Mouse (Mus musculus) Muller cell, postnatal 12 days (primary cell): ENCODE results near the gene Zdhhc19.

Source experiments
- DNase-seq: peaks from one replicate; pipeline ENCODE4 v3.0.0-alpha.2; 2015; ENCODE audit errors: inconsistent ontology term

The Zdhhc19 gene

DNA sequence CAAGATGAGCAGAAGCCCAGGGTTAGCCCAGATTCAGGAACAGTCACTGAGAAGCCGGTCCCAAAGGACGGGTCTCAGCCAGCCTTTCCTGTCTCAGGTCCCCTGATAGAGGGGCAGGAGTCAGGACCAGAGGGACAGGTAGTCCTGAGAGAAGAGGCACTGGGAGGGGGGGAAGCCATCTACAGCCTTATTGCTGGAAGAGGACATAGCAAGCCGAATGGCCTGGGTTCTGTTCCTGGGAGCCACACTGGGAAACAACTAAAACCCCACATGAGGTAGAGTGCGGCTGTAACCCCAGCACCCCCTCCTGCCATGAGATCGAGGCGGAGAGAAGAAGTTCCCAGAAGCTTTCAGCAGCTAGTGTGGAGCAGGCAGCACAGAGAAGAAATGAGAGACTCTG is 17.9 kb downstream of the Zdhhc19 start:
- DNase-seq, result no peak

DNA sequence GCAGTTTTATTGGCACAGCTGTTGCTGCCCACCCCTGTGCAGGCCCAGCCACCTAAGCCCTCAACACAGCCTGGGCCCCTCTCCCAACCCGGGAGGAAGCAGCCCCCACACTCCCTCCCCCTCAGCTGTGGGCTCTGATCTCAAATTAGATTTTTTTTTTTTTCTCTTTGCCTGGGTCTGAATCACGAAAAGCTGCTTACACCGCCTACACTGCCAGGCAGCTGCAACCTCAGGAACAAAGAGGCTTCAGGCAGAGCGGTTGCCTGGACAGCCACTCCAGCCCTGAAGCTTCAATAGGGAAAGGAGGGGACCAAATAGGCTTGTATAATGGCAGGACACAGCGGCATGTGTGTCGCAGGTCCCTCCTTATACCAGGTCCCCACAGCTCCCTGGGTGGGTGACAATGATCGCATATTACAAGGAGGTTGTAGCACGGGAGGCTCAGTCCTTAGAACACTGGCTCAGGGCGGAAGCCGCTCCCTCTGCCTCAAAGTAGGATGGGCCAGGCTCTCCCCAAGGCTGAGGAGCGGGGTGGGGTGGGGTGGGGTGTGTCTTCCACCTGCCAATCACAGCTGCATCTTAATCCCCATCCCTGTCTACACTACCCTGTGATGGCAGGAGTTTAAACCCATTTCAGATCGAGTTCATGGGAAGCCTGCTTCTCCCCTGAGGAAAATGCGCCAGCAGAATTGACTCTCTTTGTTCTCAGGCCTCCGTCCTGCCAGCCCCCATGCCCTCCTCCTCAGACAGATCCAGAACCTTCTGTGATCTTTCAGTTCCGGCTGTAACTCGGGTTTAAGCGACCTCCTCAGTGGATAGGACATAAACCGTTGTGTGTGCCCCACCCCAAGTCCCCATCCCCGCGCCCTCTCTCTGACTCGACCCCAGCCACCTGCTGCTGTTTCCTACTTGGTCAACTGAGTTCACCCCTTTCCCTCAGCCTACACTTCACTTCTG is 20.2 kb downstream of the Zdhhc19 start:
- DNase-seq, result peak; percentile 78

DNA sequence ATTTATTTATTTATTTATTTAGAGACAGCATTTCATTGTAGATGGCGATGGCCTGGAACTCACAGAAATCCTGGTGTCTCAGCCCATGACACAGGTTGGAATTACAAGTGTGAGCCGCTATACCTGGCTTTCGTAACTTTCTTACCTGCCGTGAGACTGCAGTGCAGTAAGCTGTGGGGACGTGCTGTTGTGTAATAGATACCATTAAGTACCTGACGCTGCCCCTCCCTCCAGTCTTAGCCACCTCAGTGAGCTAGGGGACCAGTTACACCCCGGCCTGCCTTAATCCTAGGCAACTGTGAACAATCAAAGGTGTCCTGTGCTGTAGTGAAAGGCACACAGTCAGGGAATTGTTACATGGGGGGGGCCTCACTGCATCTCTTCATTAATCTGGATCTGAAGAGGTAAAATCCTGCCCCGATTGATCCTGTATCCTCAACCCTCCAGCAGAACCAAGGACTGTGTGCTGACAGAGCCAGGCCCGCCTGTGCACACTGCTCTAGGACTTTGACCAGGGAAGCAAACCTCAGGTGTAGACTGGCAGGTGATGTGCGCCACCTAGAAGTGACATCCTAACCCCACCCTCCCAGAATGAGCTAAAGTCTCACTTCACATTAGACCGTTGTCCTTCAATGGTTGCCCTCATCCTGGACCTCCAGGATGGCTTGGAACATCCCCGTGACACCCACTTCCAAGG is 21.9 kb downstream of the Zdhhc19 start:
- DNase-seq, result no peak

DNA sequence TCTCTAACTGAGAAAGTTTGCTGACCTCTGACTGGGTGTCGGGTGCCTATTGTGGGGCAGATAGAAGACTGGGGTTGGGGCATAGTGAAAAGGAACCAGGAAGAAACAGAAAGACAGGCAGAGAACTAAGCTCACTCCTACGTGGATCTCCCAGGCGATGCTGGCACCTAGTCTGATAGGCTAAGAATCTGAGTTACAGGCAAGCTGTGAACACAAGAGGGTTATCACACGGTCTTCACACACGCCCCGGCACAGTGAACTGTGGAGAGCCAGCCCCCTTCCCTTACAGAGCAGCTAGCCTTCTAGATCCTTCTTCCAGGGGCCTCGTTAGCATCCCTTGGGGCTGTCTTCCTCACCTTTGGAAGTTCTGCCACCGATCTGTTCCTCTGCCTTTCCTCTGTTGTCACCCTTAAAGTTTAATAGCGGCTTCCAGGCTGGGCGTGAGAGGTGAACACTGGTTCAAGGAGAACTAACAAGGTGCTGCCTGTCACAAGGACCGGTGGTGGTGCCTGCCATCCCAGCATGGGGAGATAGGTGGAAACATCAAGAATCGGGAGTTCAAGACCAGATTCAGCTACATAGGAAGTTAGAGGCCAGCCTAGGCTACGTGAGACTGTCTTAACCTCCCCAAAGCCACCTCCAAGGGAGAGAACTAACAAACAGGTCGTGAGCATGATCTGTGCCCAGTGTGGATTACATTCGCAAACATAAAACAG is 23.7 kb downstream of the Zdhhc19 start:
- DNase-seq, result no peak

DNA sequence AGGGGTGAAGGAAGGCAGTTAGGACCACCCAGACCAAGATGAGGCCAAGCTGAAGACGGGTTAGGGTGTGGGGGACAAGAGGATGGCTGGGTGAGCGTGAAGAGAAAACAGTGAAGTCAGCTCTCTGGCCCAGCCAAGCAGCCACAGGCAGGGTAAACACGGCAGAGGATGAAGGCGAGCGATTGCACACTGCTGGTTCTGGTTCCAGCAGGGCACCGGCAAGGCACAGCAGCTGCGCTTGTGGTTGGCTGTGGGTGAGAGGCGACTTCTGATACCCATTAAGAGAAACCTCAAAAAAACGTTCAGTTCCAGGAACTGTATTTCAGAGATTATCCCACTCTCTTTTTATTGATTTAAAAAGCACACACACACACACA is 24.3 kb downstream of the Zdhhc19 start:
- no peak for DNase-seq

DNA sequence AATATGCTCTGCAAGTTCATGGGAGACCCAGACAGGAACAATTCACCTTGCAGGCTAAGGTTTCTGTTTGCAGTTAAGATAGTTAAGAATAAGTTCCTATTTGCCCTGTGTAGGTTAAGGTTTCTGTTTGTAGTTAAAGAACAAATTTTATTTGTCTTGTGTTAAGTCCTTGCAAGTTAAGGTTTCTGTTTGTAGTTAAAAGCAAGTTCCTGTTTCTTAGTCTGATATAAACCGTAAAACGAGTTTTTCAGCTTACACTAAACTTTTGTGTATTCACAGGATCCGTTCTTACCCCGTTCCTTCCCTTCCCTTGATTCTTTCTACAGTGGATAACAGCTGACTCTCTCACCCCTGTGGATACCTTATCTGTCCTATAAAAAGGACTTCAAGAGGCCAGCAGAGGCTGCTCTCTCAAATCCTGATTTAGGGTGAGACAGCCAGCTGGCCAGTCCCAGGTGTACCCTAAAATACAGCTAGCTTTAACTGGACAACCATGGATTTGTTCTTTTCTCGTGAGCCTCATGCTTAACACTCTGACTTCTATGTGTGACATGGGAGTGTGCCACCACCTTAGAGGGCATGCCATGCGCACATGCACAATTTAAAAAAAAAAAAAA is 26.6 kb downstream of the Zdhhc19 start:
- DNase-seq, result no peak

DNA sequence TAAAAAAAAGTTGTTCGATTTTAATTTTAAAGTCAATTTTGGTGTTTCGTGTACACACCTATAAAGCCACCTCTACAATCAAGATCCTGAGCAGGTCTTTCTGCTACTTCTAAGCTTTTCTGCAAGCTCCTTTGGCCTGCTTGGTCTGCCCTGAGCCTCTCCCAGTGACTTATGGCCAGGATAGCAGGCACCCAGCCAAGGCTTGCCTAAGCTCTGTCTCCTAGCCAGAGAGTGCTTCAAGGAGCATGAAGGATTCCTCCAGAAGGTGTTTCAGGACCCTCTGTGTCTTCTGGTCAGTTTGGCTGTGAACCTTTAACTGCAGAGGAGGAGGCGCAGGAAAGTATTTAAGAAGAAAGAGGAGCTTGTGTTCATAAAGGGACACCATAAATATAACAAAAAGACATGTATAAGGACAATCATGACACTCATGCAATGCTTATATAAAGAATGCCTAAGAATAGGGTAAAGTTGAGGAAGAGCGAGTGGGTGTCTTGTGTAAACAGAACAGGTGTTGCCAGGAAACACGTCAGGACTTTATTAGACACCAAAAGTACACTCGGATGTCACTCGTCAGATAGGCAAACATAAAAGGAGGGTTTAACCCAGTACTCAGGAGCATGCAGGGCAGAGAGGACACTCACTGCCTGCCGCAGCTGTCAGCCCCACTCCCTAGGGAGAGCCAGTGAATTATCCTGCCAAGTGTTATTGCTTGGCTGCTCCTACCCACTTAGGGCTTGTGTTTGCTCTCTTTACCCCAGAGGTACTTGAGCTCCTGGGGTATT is 27.6 kb downstream of the Zdhhc19 start:
- DNase-seq, result no peak

DNA sequence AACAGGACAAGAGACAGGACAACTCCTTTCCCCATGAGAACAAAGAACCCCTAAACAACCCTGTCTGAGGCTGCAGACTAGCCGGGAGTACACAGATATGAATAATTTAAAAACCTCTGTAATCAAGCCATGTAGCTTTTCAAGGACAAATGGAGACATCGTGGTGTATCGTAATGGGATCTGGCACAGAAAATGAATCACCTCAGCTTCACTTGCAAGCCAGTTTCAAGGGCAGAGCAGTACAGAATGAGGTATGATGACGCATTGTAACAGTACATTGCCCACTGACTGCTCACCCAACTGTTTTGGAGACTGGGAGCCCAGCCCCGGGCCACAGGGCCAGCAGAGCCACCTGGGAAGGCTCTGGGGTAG is 28.2 kb downstream of the Zdhhc19 start:
- DNase-seq, result no peak

DNA sequence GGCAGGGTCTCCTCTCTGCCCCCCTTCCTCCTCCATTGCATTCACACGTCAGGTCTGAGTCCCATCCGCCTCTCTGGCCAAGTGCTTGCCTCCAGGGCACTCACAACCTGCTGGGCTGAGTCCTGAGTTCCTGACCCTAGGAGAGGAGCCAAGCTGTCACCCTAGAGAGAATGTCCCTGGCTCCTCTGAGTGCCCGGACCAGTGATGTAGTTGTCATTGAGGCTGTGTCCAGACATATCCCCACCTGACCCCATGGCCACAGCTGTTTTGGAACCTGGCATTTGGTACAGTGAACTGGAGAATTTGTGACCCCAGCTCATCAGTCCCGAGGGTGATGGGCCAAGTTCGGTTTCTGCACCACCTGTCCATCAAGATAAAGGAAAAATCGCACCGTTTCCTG is 30.8 kb downstream of the Zdhhc19 start:
- DNase-seq, result no peak

DNA sequence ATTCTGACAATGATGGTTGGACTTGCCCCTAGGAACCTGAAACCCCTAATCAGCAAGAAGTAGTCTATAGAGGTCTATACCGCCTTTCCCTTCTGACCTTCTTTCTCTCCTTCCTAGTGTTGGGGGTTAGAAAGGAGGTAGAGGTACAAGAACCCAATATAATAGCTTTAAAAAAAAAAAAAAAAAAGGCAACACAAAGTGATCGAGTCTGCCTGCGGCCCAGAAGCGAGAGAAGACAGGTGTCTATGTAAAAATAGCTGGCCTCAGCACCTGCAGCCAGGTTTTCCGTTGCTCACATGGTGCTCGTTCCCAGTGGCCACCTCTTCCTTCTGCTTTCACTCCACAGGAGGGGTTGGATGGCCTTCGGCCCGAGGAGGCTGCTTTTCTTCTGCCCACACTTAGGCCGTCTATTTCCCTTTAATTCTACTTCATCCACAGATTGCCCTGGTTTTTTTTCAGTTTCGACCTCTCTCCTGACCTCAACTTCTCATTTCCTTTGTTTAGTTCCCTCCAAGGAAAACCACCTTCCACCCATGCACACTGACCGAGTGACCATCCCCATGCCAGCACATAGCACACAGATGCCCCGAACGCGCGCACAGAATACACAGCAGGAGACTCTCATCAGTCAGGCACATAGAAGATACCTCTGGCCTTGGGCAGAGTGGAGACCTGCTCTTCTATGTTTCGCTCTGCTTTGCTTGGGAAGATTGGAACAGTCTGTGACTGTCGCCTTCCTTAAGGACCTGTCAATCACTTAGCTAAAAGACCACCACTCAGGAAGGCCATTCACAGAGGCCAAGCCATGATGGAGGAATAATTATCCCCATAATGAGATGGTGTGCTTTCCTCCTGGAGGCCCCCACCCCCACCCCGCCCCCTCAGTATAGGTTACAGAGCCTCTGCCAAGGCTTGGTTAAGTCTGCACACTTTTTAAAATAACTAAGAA is 37.1 kb downstream of the Zdhhc19 start:
- DNase-seq, result no peak

DNA sequence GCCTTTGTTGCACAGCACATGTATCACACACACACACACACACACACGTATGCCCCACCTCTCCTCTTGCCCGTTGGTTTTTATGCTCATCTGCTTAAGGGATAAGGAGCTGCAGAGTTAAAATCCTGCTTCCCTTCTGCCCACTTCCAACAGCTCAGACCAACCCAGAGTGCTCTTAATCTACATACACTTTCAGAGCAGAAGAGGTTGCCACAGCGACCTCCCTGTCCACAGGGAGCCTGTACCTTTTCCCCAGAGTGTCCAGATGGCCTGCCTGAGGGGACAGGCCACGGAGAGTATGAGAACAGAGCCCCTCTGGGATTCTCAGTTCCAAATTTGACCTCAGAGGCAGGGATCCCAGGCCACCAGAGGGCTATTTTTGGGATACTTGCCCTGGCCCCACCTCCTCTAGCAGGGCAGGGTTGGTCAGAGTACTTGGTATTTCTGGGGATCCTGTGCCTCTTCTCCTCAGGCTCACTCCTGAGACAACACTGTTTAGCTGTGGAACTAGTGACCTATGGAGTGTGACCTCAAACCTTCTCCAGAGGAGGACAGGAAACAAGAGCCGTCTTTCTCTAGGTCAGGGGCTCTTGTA is 39.2 kb downstream of the Zdhhc19 start:
- DNase-seq, result no peak

DNA sequence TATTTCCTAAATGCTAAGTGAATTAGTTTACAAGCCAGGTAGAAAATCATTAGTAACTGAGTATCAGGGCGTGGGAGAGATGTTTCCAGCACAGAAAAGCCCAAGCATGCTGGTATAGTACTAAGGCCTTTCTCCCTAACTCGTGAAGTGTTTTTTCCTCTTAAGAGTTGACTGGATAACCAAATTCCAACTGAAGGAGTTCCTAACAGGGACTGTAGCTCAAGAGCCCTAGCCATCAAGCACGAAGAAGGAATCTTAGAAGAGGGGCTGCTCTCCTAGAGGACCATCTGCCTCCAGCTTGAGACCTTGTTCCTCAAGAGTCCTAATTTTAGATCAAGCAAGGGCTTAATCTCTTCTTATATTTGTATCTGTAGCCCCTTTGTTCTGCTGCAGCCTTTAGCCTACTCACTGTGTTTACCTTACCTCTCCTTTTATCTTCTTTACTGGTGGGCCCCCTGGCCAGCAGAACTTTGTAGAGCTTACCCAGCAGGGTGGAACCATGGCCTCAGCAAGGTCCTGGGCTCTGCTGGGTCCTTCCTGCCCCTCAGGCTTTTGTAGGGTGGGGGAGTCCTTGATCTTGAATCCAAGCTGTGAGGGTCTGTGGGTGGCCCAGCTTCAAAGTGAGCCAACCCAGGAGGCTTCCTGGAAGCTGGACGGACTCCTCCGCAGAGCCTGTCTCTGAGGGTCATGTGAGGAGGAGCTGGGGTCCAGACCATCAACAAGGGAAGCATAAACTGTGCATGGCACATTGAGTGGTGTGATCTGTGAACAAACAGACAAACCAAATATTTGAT is 42.0 kb downstream of the Zdhhc19 start:
- DNase-seq, result no peak

DNA sequence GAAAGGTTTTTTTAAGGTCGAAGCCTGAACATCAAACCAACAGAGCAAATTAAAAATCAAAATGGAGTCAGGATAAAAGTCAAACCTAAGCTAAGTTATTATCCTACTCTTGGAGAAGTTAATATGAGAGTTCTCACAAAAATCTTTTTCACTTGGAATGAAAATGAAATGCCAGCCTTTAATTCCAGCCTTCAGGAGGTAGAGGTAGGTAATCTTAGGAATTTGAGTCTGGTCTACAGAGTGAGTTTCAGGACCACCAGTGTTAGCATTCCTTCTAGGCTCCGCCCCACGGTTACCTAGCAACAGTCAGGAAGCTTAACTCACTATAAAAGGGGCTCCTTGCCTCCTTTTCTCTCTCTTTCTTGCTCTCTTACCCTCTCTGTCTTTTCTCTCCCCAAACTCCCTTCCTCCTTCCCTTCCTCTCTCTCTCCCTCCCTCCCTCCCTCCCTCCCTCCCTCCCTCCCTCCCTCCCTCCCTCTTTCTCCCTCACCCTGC is 42.7 kb downstream of the Zdhhc19 start:
- DNase-seq, result no peak

DNA sequence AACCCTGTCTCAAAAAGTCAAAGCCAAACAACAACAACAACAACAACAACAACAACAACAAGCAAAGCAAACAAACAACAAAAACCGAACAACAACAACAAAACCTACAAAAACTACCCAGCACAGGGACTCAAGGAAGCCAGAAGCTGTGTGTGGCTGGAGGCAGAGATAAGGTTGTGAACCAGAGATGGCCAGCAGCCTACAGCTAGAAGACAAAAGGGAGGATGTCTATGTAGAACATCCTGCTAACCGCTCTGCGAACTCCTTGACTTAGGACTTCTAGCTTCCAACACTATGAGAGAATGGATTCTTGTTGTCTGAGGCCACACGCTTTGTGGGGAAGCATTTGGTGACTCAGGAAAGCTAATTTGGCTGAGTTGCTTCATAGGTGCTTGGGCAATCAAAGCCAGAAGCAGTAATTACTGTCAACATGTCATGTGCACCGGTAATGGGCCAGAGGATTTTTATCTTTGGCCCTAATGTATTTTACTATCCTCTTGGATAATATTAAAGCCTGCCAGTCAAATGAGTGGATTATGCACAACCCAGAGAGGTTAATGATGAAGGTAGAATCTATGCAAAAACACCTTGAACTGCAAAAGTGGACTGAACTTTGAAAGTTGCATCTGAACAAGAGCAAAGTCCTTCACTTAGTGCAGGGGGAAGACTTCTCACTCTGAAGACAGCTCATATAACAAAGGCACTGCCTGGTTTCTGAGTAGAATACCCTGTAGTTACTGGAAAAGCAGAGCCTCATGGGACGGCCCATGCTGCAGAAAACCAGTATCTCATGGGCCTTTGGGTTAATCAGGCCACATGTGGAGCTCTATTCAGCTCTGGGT is 45.5 kb downstream of the Zdhhc19 start:
- DNase-seq, result peak; percentile 42

DNA sequence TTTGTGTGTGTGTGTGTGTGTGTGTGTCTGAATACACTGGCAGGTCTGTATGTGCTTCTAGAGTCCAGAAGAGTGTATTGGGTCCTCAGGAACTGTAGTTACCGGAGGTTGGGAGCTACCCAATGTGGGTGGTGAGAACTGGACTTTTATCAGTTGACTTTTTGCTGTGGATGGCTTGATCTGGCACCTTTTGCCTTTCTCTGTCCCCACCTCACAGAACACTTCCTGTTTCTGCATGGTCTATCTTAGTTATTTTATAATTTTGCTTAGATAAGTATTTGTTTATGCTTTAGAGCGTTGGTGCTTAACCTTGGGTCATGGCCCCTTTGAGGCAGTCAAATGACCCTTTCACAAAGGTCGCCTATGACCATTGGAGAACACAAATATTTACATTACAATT is 47.4 kb downstream of the Zdhhc19 start:
- DNase-seq, result no peak

DNA sequence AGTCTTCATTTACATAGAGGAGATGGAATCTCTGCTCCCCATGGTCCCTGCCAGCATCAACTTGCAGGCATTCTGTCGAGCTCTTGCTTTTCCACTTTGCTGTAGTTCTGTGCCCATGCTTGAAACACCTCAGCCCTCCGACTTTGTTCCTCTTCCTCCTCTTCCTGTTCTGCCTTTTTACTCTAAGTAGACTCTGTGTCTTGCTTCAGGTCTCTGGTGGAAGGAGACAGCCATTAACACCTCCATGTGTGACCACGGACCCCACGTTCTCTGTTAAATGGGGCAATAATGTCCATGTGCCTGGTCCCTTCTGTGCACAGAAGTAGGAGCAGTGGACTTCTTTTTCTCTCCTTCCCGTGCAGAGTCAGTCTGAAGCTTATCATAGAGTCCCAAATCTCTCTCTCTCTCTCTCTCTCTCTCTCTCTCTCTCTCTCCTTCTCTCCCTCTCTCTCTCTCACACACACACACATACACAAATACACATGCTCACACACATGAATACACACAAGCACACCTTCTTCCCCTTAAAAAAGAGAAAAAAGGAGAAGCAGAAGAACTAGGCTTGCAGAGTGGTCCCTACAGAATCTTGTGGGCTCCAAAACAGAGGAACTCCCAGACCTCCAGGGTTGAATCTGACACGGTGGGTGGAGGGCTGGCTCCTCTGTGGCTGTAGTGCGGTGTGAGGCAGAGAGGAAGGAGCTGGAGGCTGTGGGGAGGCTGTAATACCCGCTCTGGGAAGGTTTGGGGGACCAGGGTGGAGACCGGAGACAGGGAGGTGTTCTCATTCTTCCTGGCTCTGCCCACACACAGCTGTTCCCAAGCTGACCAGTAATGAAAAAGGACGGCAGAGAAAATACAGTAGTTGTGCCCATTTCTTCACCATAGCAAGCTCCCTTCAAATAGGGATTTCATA is 51.3 kb downstream of the Zdhhc19 start:
- no peak for DNase-seq

DNA sequence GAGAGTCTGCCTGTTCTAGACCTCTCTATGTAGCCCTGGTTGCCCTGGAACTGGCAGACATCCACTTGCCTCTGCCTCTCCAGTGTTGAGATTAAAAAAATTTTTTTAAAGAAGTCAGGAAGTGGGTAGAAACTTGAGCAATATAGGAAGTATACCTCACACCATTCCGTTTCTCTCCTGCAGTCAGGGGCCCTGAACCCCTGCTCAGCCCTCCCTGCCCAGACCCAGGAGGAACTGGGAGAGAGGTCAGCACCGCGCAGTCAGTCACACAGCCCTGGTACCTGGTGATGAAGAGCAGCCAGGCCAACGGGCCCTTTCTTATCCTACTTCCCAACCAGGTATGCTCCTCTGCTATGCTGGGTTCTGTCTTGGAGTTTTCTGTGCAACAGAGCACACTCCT is 54.0 kb downstream of the Zdhhc19 start:
- no peak for DNase-seq
